13 mouse cellular contexts compared by ENCODE assay signal in the genomic region with DNA sequence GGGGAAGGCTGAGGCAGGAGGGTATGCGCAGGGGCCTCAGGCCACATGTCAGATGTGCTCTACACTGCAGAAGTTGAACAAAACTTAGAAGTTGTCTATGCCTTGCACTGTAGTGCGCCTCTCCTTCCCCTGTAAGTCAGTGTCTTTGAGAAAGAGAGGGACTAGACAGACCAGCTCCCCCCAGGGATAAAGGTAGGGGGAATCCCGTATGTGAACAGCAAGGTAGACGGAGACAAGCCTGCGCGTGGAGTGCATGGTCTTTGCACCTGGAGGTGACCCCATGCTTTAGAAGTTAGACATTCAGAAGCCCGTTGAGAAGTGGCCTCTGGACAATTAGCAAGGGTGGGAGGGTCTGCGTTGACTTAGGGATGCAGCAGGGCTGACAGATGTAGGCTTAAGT. TPM values are rescaled to one million over a fixed set of nuclear protein-coding genes. Genes with fewer than 3 reads are reported as not detected.
A peak's percentile ranks its signal among the peaks of the same experiment; 100 is the strongest.
DNase-seq lines count a peak whose midpoint lies in the region; ATAC-seq and TF ChIP-seq lines count a peak whose summit lies in the region.
"Had no signal": no experiment of that assay in that cellular context is flagged by ENCODE, and none has a peak within 500 bp of the region (broad histone marks: within the 10 kb centered on the region; RNA-seq: fewer than 3 reads in every experiment).

No protein-coding gene starts in this region.

- intact Hi-C loops in heart, postnatal 14 days (cut with DNase I), result loop anchor here (10.0 kb wide), 1 partner anchor 206 kb away; no protein-coding TSS in a partner anchor

- H3K27me3 ChIP-seq in heart, embryonic 13.5 days (replicated peaks), result no peaks in the 10 kb centered on the region
- no peaks in the 10 kb centered on the region for H3K27me3 ChIP-seq in kidney, embryonic 16.5 days (ENCODE audit: insufficient read depth, low read length)
- H3K27me3 ChIP-seq in midbrain, embryonic 12.5 days, result peaks cover 4% of the 10 kb centered on the region; the same call in 1 of the 2 replicates
- H3K27me3 ChIP-seq in midbrain, postnatal 0 days (ENCODE audit: insufficient read depth, low read length), result no peaks in the 10 kb centered on the region
- H3K27me3 ChIP-seq: embryonic facial prominence, embryonic 15.5 days; limb, embryonic 15.5 days had no signal

- H3K4me1 ChIP-seq in heart, embryonic 13.5 days, result peaks cover 79% of the 10 kb centered on the region
- peaks cover 54% of the 10 kb centered on the region for H3K4me1 ChIP-seq in kidney, embryonic 16.5 days (ENCODE audit: insufficient read depth, low read length)
- peaks cover 15% of the 10 kb centered on the region for H3K4me1 ChIP-seq in midbrain, embryonic 12.5 days
- peaks cover 3% of the 10 kb centered on the region; the same call in 1 of the 2 replicates for H3K4me1 ChIP-seq in midbrain, postnatal 0 days (ENCODE audit: insufficient read depth, low read length)

- H3K36me3 ChIP-seq in heart, embryonic 13.5 days, result peaks cover 62% of the 10 kb centered on the region
- peaks cover 29% of the 10 kb centered on the region for H3K36me3 ChIP-seq in kidney, embryonic 16.5 days (ENCODE audit: insufficient read depth, low read length)
- H3K36me3 ChIP-seq in midbrain, embryonic 12.5 days, result peaks cover 46% of the 10 kb centered on the region
- peaks cover 25% of the 10 kb centered on the region; the same call in 1 of the 2 replicates for H3K36me3 ChIP-seq in midbrain, postnatal 0 days (ENCODE audit: insufficient read depth, low read length)

- H3K9me3 ChIP-seq in heart, embryonic 13.5 days, result peaks cover 3% of the 10 kb centered on the region; the same call in 1 of the 2 replicates
- peaks cover 2% of the 10 kb centered on the region for H3K9me3 ChIP-seq in kidney, embryonic 16.5 days (ENCODE audit: low read length)
- 0 out of 2 replicates have a peak, but pooled peaks cover 3% of the 10 kb centered on the region for H3K9me3 ChIP-seq in midbrain, embryonic 12.5 days
- H3K9me3 ChIP-seq in midbrain, postnatal 0 days (ENCODE audit: low read length), result no peaks in the 10 kb centered on the region
- H3K9me3 ChIP-seq: embryonic facial prominence, embryonic 15.5 days; limb, embryonic 15.5 days had no signal

- peak overlapping the region; percentile 58 for H3K9ac ChIP-seq in heart, embryonic 13.5 days
- H3K9ac ChIP-seq in kidney, embryonic 16.5 days (replicated peaks; ENCODE audit: low read length), result peak overlapping the region; percentile 46; the same call in 1 of the 2 replicates
- no peak overlapping the region for H3K9ac ChIP-seq in midbrain, embryonic 12.5 days (replicated peaks)
- no peak overlapping the region for H3K9ac ChIP-seq in midbrain, postnatal 0 days (replicated peaks; ENCODE audit: low read length, poor library complexity, severe bottlenecking)
- H3K9ac ChIP-seq: embryonic facial prominence, embryonic 15.5 days; limb, embryonic 15.5 days had no signal

- peak overlapping the region; percentile 74 for H3K27ac ChIP-seq in heart, embryonic 13.5 days (replicated peaks)
- peak overlapping the region; percentile 71; the same call in 1 of the 2 replicates for H3K27ac ChIP-seq in kidney, embryonic 16.5 days (ENCODE audit: low read length)
- H3K27ac ChIP-seq in midbrain, embryonic 12.5 days (replicated peaks), result 0 out of 2 replicates have a peak overlapping the region, but pooled peaks have one; percentile 15
- H3K27ac ChIP-seq in midbrain, postnatal 0 days (ENCODE audit: low read depth, low read length), result no peak overlapping the region
- H3K27ac ChIP-seq: embryonic facial prominence, embryonic 15.5 days; hindbrain, postnatal 0 days; limb, embryonic 15.5 days had no signal

- H3K4me3 ChIP-seq in heart, embryonic 13.5 days, result no peak overlapping the region
- H3K4me3 ChIP-seq in kidney, embryonic 16.5 days (ENCODE audit: low read length), result no peak overlapping the region
- no peak overlapping the region for H3K4me3 ChIP-seq in midbrain, embryonic 12.5 days
- H3K4me3 ChIP-seq in midbrain, postnatal 0 days (ENCODE audit: low read depth, low read length), result no peak overlapping the region
- H3K4me3 ChIP-seq: embryonic facial prominence, embryonic 15.5 days; forebrain, embryonic 10.5 days; limb, embryonic 15.5 days had no signal

- no peak for DNase-seq in heart, postnatal 14 days
- no peak for DNase-seq in kidney, postnatal 14 days
- DNase-seq in midbrain, postnatal 0 days (ENCODE audit: low spot score), result no peak
- DNase-seq: embryo, embryonic 11 days; lung, adult 18-20 months; thymus, adult 2 months had no signal

- 86% methylated on average over 8 of the region's 8 CpGs for WGBS in heart, embryonic 13.5 days
- WGBS in kidney, embryonic 16.5 days, result 63% methylated on average over 8 of the region's 8 CpGs
- WGBS in midbrain, embryonic 12.5 days, result 92% methylated on average over 8 of the region's 8 CpGs
- WGBS in midbrain, postnatal 0 days, result 93% methylated on average over 8 of the region's 8 CpGs

- TF ChIP-seq CTCF in midbrain, postnatal 0 days (IDR thresholded peaks at IDR 0.05), result no peak

- ATAC-seq in heart, embryonic 13.5 days (ENCODE audit: extremely low read depth, insufficient number of reproducible peaks, low FRiP score, low TSS enrichment), result no peak
- ATAC-seq in kidney, embryonic 16.5 days (ENCODE audit: low FRiP score, low TSS enrichment), result no peak
- no peak for ATAC-seq in midbrain, embryonic 12.5 days (ENCODE audit: low FRiP score, low read depth)
- ATAC-seq in midbrain, postnatal 0 days (ENCODE audit: low FRiP score), result no peak
- ATAC-seq: hindbrain, postnatal 0 days had no signal

- H3K4me2 ChIP-seq in heart, embryonic 13.5 days, result no peak overlapping the region
- no peak overlapping the region for H3K4me2 ChIP-seq in kidney, embryonic 16.5 days (replicated peaks; ENCODE audit: low read depth, low read length)
- H3K4me2 ChIP-seq in midbrain, embryonic 12.5 days (replicated peaks), result no peak overlapping the region
- H3K4me2 ChIP-seq in midbrain, postnatal 0 days (ENCODE audit: low read depth, low read length, poor library complexity, severe bottlenecking), result no peak overlapping the region
- H3K4me2 ChIP-seq: embryonic facial prominence, embryonic 15.5 days; limb, embryonic 15.5 days had no signal

RNA-seq across cellular contexts. Expression of a gene that starts 10.0 kb away (rescaled TPM):
- polyA plus RNA-seq in heart, embryonic 13.5 days (2015; fragmentation: Nextera tagmentation; extraction: Ambion mirVana), result 3.3 and 3.5 TPM in 2 replicates
- total RNA-seq in heart, postnatal 14 days (2021), result 10 to 100 TPM; 10.5 to 11.6 TPM
- polyA plus RNA-seq in kidney, embryonic 16.5 days (2015; fragmentation: Nextera tagmentation; extraction: Ambion mirVana), result 4.7 and 4.8 TPM in 2 replicates
- 8.7 TPM in 2 replicates for polyA plus RNA-seq in midbrain, embryonic 12.5 days (2016; fragmentation: Nextera tagmentation; extraction: Ambion mirVana)
- total RNA-seq in midbrain, postnatal 0 days (2014; rRNA removed), result 17.6 and 18.6 TPM in 2 replicates
- polyA plus RNA-seq in midbrain, postnatal 0 days (2015; fragmentation: Nextera tagmentation; extraction: Ambion mirVana), result 7.4 and 8.4 TPM in 2 replicates

RNA-seq across cellular contexts. Expression of a gene that starts 56.1 kb away (rescaled TPM):
- 4.2 and 4.9 TPM in 2 replicates for polyA plus RNA-seq in heart, embryonic 13.5 days (2015; fragmentation: Nextera tagmentation; extraction: Ambion mirVana)
- 1 to 10 TPM; 7.0 to 7.3 TPM for total RNA-seq in heart, postnatal 14 days (2021)
- polyA plus RNA-seq in kidney, embryonic 16.5 days (2015; fragmentation: Nextera tagmentation; extraction: Ambion mirVana), result 6.6 and 7.1 TPM in 2 replicates
- 16.2 and 19.0 TPM in 2 replicates for polyA plus RNA-seq in midbrain, embryonic 12.5 days (2016; fragmentation: Nextera tagmentation; extraction: Ambion mirVana)
- total RNA-seq in midbrain, postnatal 0 days (2014; rRNA removed), result 49.1 and 62.8 TPM in 2 replicates
- polyA plus RNA-seq in midbrain, postnatal 0 days (2015; fragmentation: Nextera tagmentation; extraction: Ambion mirVana), result 28.1 and 28.8 TPM in 2 replicates

RNA-seq across cellular contexts. Expression of a gene that starts 57.1 kb away (rescaled TPM):
- polyA plus RNA-seq in heart, embryonic 13.5 days (2015; fragmentation: Nextera tagmentation; extraction: Ambion mirVana), result 26.5 and 27.4 TPM in 2 replicates
- total RNA-seq in heart, postnatal 14 days (2021), result 10 to 100 TPM; 13.5 to 14.2 TPM
- 50.1 and 50.8 TPM in 2 replicates for polyA plus RNA-seq in kidney, embryonic 16.5 days (2015; fragmentation: Nextera tagmentation; extraction: Ambion mirVana)
- polyA plus RNA-seq in midbrain, embryonic 12.5 days (2016; fragmentation: Nextera tagmentation; extraction: Ambion mirVana), result 36.0 and 36.4 TPM in 2 replicates
- 23.6 and 28.6 TPM in 2 replicates for total RNA-seq in midbrain, postnatal 0 days (2014; rRNA removed)
- polyA plus RNA-seq in midbrain, postnatal 0 days (2015; fragmentation: Nextera tagmentation; extraction: Ambion mirVana), result 21.2 and 22.9 TPM in 2 replicates

Comparison
In these comparisons a context has a peak if more than half of its experiments do, and no peak if none do; other contexts are left out.
1. H3K9ac ChIP-seq: peak in heart, embryonic 13.5 days (single experiment) and kidney, embryonic 16.5 days (single experiment); none in midbrain, embryonic 12.5 days (single experiment) and midbrain, postnatal 0 days (single experiment).